7 mouse cellular contexts compared by ENCODE assay signal in genomic region chr5:111057084-111057483, GRCm38 (mm10).
A peak's percentile ranks its signal among the peaks of the same experiment; 100 is the strongest.
DNase-seq lines count a peak whose midpoint lies in the region; ATAC-seq and TF ChIP-seq lines count a peak whose summit lies in the region.

No protein-coding gene starts in this region.

- intact Hi-C loops in gastrocnemius, postnatal 14 days (cut with DNase I; ENCODE audit: low total_unique reads): no loop called here

- H3K36me3 ChIP-seq in kidney, embryonic 14.5 days (ENCODE audit: control insufficient read depth, insufficient read depth, low read length): no peaks in the 10 kb centered on the region
- H3K36me3 ChIP-seq in embryonic facial prominence, embryonic 12.5 days: no peaks in the 10 kb centered on the region
- no peaks in the 10 kb centered on the region for H3K36me3 ChIP-seq in midbrain, postnatal 0 days (ENCODE audit: insufficient read depth, low read length)
- H3K36me3 ChIP-seq in liver, postnatal 0 days (replicated peaks; ENCODE audit: insufficient read depth, low read length): no peaks in the 10 kb centered on the region

- TF ChIP-seq CTCF in midbrain, postnatal 0 days (IDR thresholded peaks at IDR 0.05): no peak
- TF ChIP-seq CTCF in liver, postnatal 0 days (IDR thresholded peaks at IDR 0.05; ENCODE audit: low read depth): no peak

- H3K27ac ChIP-seq in kidney, embryonic 14.5 days (ENCODE audit: low read depth, low read length): no peak overlapping the region
- 0 out of 2 replicates have a peak overlapping the region, but pooled peaks have one; percentile 24 for H3K27ac ChIP-seq in embryonic facial prominence, embryonic 12.5 days
- no peak overlapping the region for H3K27ac ChIP-seq in midbrain, postnatal 0 days (ENCODE audit: low read depth, low read length)
- no peak overlapping the region for H3K27ac ChIP-seq in liver, postnatal 0 days (ENCODE audit: low read depth)

- H3K27me3 ChIP-seq in kidney, embryonic 14.5 days (ENCODE audit: control insufficient read depth, insufficient read depth, low read length): no peaks in the 10 kb centered on the region
- H3K27me3 ChIP-seq in embryonic facial prominence, embryonic 12.5 days: no peaks in the 10 kb centered on the region
- H3K27me3 ChIP-seq in midbrain, postnatal 0 days (ENCODE audit: insufficient read depth, low read length): no peaks in the 10 kb centered on the region
- no peaks in the 10 kb centered on the region for H3K27me3 ChIP-seq in liver, postnatal 0 days (ENCODE audit: insufficient read depth, low read length)

- no peak overlapping the region for H3K4me2 ChIP-seq in kidney, embryonic 14.5 days (replicated peaks; ENCODE audit: low read depth, low read length)
- H3K4me2 ChIP-seq in embryonic facial prominence, embryonic 12.5 days (replicated peaks): no peak overlapping the region
- no peak overlapping the region for H3K4me2 ChIP-seq in midbrain, postnatal 0 days (ENCODE audit: low read depth, low read length, poor library complexity, severe bottlenecking)
- no peak overlapping the region for H3K4me2 ChIP-seq in liver, postnatal 0 days (ENCODE audit: low read depth, low read length)

- no peak overlapping the region for H3K4me3 ChIP-seq in kidney, embryonic 14.5 days (ENCODE audit: low read length)
- H3K4me3 ChIP-seq in embryonic facial prominence, embryonic 12.5 days: no peak overlapping the region
- no peak overlapping the region for H3K4me3 ChIP-seq in midbrain, postnatal 0 days (ENCODE audit: low read depth, low read length)
- no peak overlapping the region for H3K4me3 ChIP-seq in liver, postnatal 0 days (ENCODE audit: low read depth, low read length)

- DNase-seq in kidney, postnatal 10 days: peak; percentile 71
- DNase-seq in midbrain, postnatal 0 days (ENCODE audit: low spot score): peak; percentile 48
- no peak for DNase-seq in liver, postnatal 0 days
- DNase-seq in gastrocnemius, postnatal 14 days: no peak

- peaks cover 49% of the 10 kb centered on the region for H3K4me1 ChIP-seq in kidney, embryonic 14.5 days (ENCODE audit: control insufficient read depth, insufficient read depth, low read length)
- peaks cover 61% of the 10 kb centered on the region for H3K4me1 ChIP-seq in embryonic facial prominence, embryonic 12.5 days
- H3K4me1 ChIP-seq in midbrain, postnatal 0 days (ENCODE audit: insufficient read depth, low read length): peaks cover 37% of the 10 kb centered on the region
- 0 out of 2 replicates have a peak, but pooled peaks cover 2% of the 10 kb centered on the region for H3K4me1 ChIP-seq in liver, postnatal 0 days (ENCODE audit: insufficient read depth)

- no peaks in the 10 kb centered on the region for H3K9me3 ChIP-seq in kidney, embryonic 14.5 days (ENCODE audit: control insufficient read depth, low read length)
- no peaks in the 10 kb centered on the region for H3K9me3 ChIP-seq in embryonic facial prominence, embryonic 12.5 days
- no peaks in the 10 kb centered on the region for H3K9me3 ChIP-seq in midbrain, postnatal 0 days (ENCODE audit: low read length)
- no peaks in the 10 kb centered on the region for H3K9me3 ChIP-seq in liver, postnatal 0 days (ENCODE audit: low read length)

- H3K9ac ChIP-seq in kidney, embryonic 14.5 days (ENCODE audit: low read depth, low read length): no peak overlapping the region
- no peak overlapping the region for H3K9ac ChIP-seq in embryonic facial prominence, embryonic 12.5 days
- no peak overlapping the region for H3K9ac ChIP-seq in midbrain, postnatal 0 days (replicated peaks; ENCODE audit: low read length, poor library complexity, severe bottlenecking)
- H3K9ac ChIP-seq in liver, postnatal 0 days (replicated peaks): no peak overlapping the region

- TF ChIP-seq EP300 in liver, postnatal 0 days (IDR thresholded peaks at IDR 0.05; ENCODE audit: low read depth): no peak

- WGBS in kidney, embryonic 14.5 days: 49% methylated on average over 7 of the region's 7 CpGs
- WGBS in embryonic facial prominence, embryonic 12.5 days: 37% methylated on average over 7 of the region's 7 CpGs
- WGBS in midbrain, postnatal 0 days: 54% methylated on average over 7 of the region's 7 CpGs
- WGBS in liver, postnatal 0 days (ENCODE audit: insufficient replicate concordance): 59% methylated on average over 7 of the region's 7 CpGs

- ATAC-seq in kidney, embryonic 14.5 days (ENCODE audit: low FRiP score, low TSS enrichment): no peak
- ATAC-seq in embryonic facial prominence, embryonic 12.5 days (ENCODE audit: insufficient number of reproducible peaks, insufficient read depth, low FRiP score, low TSS enrichment): peak; percentile 66; the same call in 1 of the 2 replicates
- peak; percentile 14 for ATAC-seq in inflammation-experienced regulatory T-cells, adult 6 months
- ATAC-seq in midbrain, postnatal 0 days (ENCODE audit: low FRiP score): 0 out of 2 replicates have a peak, but pooled peaks have one; percentile 24
- no peak for ATAC-seq in liver, postnatal 0 days

Comparison
In these comparisons a context has a peak if more than half of its experiments do, and no peak if none do; other contexts are left out.
1. DNase-seq: peak in kidney, postnatal 10 days (single experiment) and midbrain, postnatal 0 days (single experiment); none in liver, postnatal 0 days (single experiment) and gastrocnemius, postnatal 14 days (single experiment).
2. ATAC-seq: peak in embryonic facial prominence, embryonic 12.5 days (single experiment), inflammation-experienced regulatory T-cells, adult 6 months (single experiment) and midbrain, postnatal 0 days (single experiment); none in kidney, embryonic 14.5 days (single experiment) and liver, postnatal 0 days (single experiment).